8 mouse cellular contexts compared by ENCODE assay signal in genomic region chr7:80803173-80803872, GRCm38 (mm10). TPM values are rescaled to one million over a fixed set of nuclear protein-coding genes. Genes with fewer than 3 reads are reported as not detected.
DNase-seq lines count a peak whose midpoint lies in the region; ATAC-seq and TF ChIP-seq lines count a peak whose summit lies in the region.

No protein-coding gene starts in this region.

- H3K4me1 ChIP-seq in hindbrain, embryonic 10.5 days (replicated peaks): peaks cover 18% of the 10 kb centered on the region
- peaks cover 14% of the 10 kb centered on the region; the same call in 1 of the 2 replicates for H3K4me1 ChIP-seq in lung, embryonic 16.5 days (replicated peaks; ENCODE audit: control insufficient read depth, insufficient read depth, low read length)

- H3K9ac ChIP-seq in lung, embryonic 16.5 days (ENCODE audit: low read length): peak overlapping the region; percentile 91

- CTCF ChIA-PET in Patski (lab: Charles Lee): interaction anchor here (1.2 kb wide), 1 partner anchor 77 kb away, joined by 4 read pairs; no protein-coding TSS in a partner anchor

- H3K27me3 ChIP-seq in Patski: no peaks in the 10 kb centered on the region
- H3K27me3 ChIP-seq in hindbrain, embryonic 10.5 days (ENCODE audit: insufficient read depth, poor library complexity, severe bottlenecking): peaks cover 10% of the 10 kb centered on the region; the same call in 1 of the 2 replicates
- H3K27me3 ChIP-seq in lung, embryonic 16.5 days (ENCODE audit: control insufficient read depth, insufficient read depth, low read depth, low read length): no peaks in the 10 kb centered on the region

- H3K9me3 ChIP-seq in hindbrain, embryonic 10.5 days: no peaks in the 10 kb centered on the region
- no peaks in the 10 kb centered on the region for H3K9me3 ChIP-seq in lung, embryonic 16.5 days (ENCODE audit: control insufficient read depth, low read length)

- peak overlapping the region; percentile 64 for H3K4me2 ChIP-seq in lung, embryonic 16.5 days (ENCODE audit: low read depth, low read length)

- ATAC-seq in Patski: peak; percentile 97
- ATAC-seq in frontal cortex, adult (ENCODE audit: low TSS enrichment): peak; percentile 95
- peak; percentile 97 for ATAC-seq in lung, embryonic 16.5 days (ENCODE audit: low read depth)

- in situ Hi-C loops in Patski (cut with MboI; ENCODE audit: low pct_unique_long_range_greater_than_20kb): loop anchor here (5.0 kb wide), 2 partner anchors 39 to 51 kb away; no protein-coding TSS in a partner anchor

- POLR2A ChIA-PET in Patski (lab: Charles Lee): interaction anchor here (0.6 to 1.3 kb wide), 6 partner anchors 16 to 62 kb away, joined by 3 to 5 read pairs (median 4); no protein-coding TSS in a partner anchor

- H3K27ac ChIP-seq in hindbrain, embryonic 10.5 days: peak overlapping the region; percentile 91
- peak overlapping the region; percentile 87 for H3K27ac ChIP-seq in lung, embryonic 16.5 days (ENCODE audit: low read length)

- DNase-seq in Patski (ENCODE audit: low read depth, low spot score): peak; percentile 71
- peak; percentile 95 for DNase-seq in cerebellum, adult 9-11 months
- DNase-seq in hindbrain, embryonic 10.5 days (ENCODE audit: low spot score): peak; percentile 96
- peak; percentile 96 for DNase-seq in layer of hippocampus, adult 9-11 months
- DNase-seq in ovary, postnatal 14 days (ENCODE audit: low spot score): peak; percentile 85
- peak; percentile 91 to 97 for DNase-seq in thymus, postnatal 10 days (ENCODE audit: low spot score in 2 of 2)

- H3K4me3 ChIP-seq in hindbrain, embryonic 10.5 days: peak overlapping the region; percentile 89
- peak overlapping the region; percentile 97 for H3K4me3 ChIP-seq in lung, embryonic 16.5 days (ENCODE audit: low read length)

- WGBS in hindbrain, embryonic 10.5 days: under 1% methylated on average over 47 of the region's 47 CpGs
- 1% methylated on average over 43 of the region's 47 CpGs for WGBS in lung, embryonic 16.5 days

- no peak for TF ChIP-seq CTCF in Patski (IDR thresholded peaks at IDR 0.05)

- H3K36me3 ChIP-seq in hindbrain, embryonic 10.5 days: peaks cover 15% of the 10 kb centered on the region
- H3K36me3 ChIP-seq in lung, embryonic 16.5 days (ENCODE audit: control insufficient read depth, insufficient read depth, low read length): 0 out of 2 replicates have a peak, but pooled peaks cover 2% of the 10 kb centered on the region

RNA-seq across cellular contexts. Expression of gene Iqgap1, which starts 22.5 kb away (rescaled TPM):
- polyA plus RNA-seq in Patski (2021): 103 TPM
- 25.2 and 28.9 TPM in 2 replicates for polyA plus RNA-seq in hindbrain, embryonic 10.5 days (2016; fragmentation: Nextera tagmentation; extraction: Ambion mirVana)
- polyA plus RNA-seq in lung, embryonic 16.5 days (2015; fragmentation: Nextera tagmentation; extraction: Ambion mirVana): 136 and 141 TPM in 2 replicates

RNA-seq across cellular contexts. Expression of gene Zscan2, which starts 57.4 kb away (rescaled TPM):
- 20.3 TPM for polyA plus RNA-seq in Patski (2021)
- 3.6 and 4.0 TPM in 2 replicates for polyA plus RNA-seq in hindbrain, embryonic 10.5 days (2016; fragmentation: Nextera tagmentation; extraction: Ambion mirVana)
- polyA plus RNA-seq in lung, embryonic 16.5 days (2015; fragmentation: Nextera tagmentation; extraction: Ambion mirVana): 1.9 and 2.3 TPM in 2 replicates

Comparison
In these comparisons a context has a peak if more than half of its experiments do, and no peak if none do; other contexts are left out.
1. Peak in every context shown above with its lines: DNase-seq, ATAC-seq, H3K4me3 ChIP-seq and H3K27ac ChIP-seq.